Mouse (Mus musculus): ENCODE data around the gene Gm28047. TPM values are rescaled to one million over a fixed set of nuclear protein-coding genes. Genes with fewer than 3 reads are reported as not detected.

The Gm28047 gene
- polyA plus RNA-seq, 1 experiment from 2014 or later: not detected

GRCm38 (mm10) chr15:102533926-102534325, 90.9 kb downstream of the Gm28047 start:
- Histone ChIP-seq H3K36me3 (peaks cover 56% of the 10 kb centered on the region), H3K4me3 (replicated peaks) (no peak overlapping the region), H3K9ac (no peak overlapping the region), H3K4me2 (no peak overlapping the region), H3K9me3 (no peaks in the 10 kb centered on the region), H3K27me3 (replicated peaks) (no peaks in the 10 kb centered on the region), H3K27ac (no peak overlapping the region), H3K4me1 (no peaks in the 10 kb centered on the region)
- 88% methylated on average over 7 of the region's 7 CpGs for WGBS
- ATAC-seq (ENCODE audit: insufficient read depth, low FRiP score, low read depth): no peak

- no peak overlapping the region for H3K9ac ChIP-seq
- H3K27me3 ChIP-seq (replicated peaks): no peaks in the 10 kb centered on the region
- H3K27ac ChIP-seq: no peak overlapping the region
- H3K4me1 ChIP-seq: no peaks in the 10 kb centered on the region
- H3K4me3 ChIP-seq (replicated peaks): no peak overlapping the region
- no peak for ATAC-seq (ENCODE audit: insufficient read depth, low FRiP score, low read depth)
- no peaks in the 10 kb centered on the region for H3K9me3 ChIP-seq
- WGBS: 85% methylated on average over 3 of the region's 3 CpGs
- H3K4me2 ChIP-seq: no peak overlapping the region
- peaks cover 61% of the 10 kb centered on the region for H3K36me3 ChIP-seq
These were observed 92.6 kb downstream of the Gm28047 start for GRCm38 (mm10) chr15:102532106-102532900.

- Histone ChIP-seq H3K27me3 (replicated peaks) (no peaks in the 10 kb centered on the region), H3K36me3 (peaks cover 58% of the 10 kb centered on the region), H3K9me3 (no peaks in the 10 kb centered on the region), H3K4me2 (no peak overlapping the region), H3K4me3 (replicated peaks) (no peak overlapping the region), H3K4me1 (no peaks in the 10 kb centered on the region), H3K9ac (no peak overlapping the region), H3K27ac (no peak overlapping the region)
- no peak for ATAC-seq (ENCODE audit: insufficient read depth, low FRiP score, low read depth)
- 88% methylated on average over 4 of the region's 4 CpGs for WGBS
These were observed 93.3 kb downstream of the Gm28047 start for GRCm38 (mm10) chr15:102531586-102531985.

GRCm38 (mm10) chr15:102530566-102530965, 94.3 kb downstream of the Gm28047 start:
- Histone ChIP-seq H3K4me2 (no peak overlapping the region), H3K4me3 (replicated peaks) (no peak overlapping the region), H3K27me3 (replicated peaks) (no peaks in the 10 kb centered on the region), H3K4me1 (no peaks in the 10 kb centered on the region), H3K9ac (no peak overlapping the region), H3K27ac (no peak overlapping the region), H3K9me3 (no peaks in the 10 kb centered on the region), H3K36me3 (peaks cover 51% of the 10 kb centered on the region)
- ATAC-seq (ENCODE audit: insufficient read depth, low FRiP score, low read depth): no peak
- whole genome bisulfite sequencing: 88% methylated on average over 4 of the region's 4 CpGs

- ATAC-seq (ENCODE audit: insufficient read depth, low FRiP score, low read depth): no peak
- H3K9ac ChIP-seq: no peak overlapping the region
- no peak overlapping the region for H3K4me2 ChIP-seq
- no peaks in the 10 kb centered on the region for H3K4me1 ChIP-seq
- H3K4me3 ChIP-seq (replicated peaks): no peak overlapping the region
- no peaks in the 10 kb centered on the region for H3K27me3 ChIP-seq (replicated peaks)
- no peaks in the 10 kb centered on the region for H3K9me3 ChIP-seq
- H3K36me3 ChIP-seq: peaks cover 53% of the 10 kb centered on the region
- no peak overlapping the region for H3K27ac ChIP-seq
- WGBS: 92% methylated on average over 1 of the region's 1 CpGs
These were observed 96.5 kb downstream of the Gm28047 start for GRCm38 (mm10) chr15:102528396-102528795.

GRCm38 (mm10) chr15:102527936-102528335, 96.9 kb downstream of the Gm28047 start:
- Histone ChIP-seq H3K27me3 (replicated peaks) (no peaks in the 10 kb centered on the region), H3K36me3 (peaks cover 49% of the 10 kb centered on the region), H3K9ac (no peak overlapping the region), H3K4me3 (replicated peaks) (no peak overlapping the region), H3K9me3 (no peaks in the 10 kb centered on the region), H3K4me2 (no peak overlapping the region), H3K4me1 (no peaks in the 10 kb centered on the region), H3K27ac (no peak overlapping the region)
- 81% methylated on average over 3 of the region's 3 CpGs for WGBS
- ATAC-seq (ENCODE audit: insufficient read depth, low FRiP score, low read depth): no peak

GRCm38 (mm10) chr15:102526111-102527002, 98.5 kb downstream of the Gm28047 start:
- H3K4me2 ChIP-seq: no peak overlapping the region
- H3K4me1 ChIP-seq: no peaks in the 10 kb centered on the region
- H3K4me3 ChIP-seq (replicated peaks): no peak overlapping the region
- no peak overlapping the region for H3K27ac ChIP-seq
- peaks cover 46% of the 10 kb centered on the region for H3K36me3 ChIP-seq
- H3K9ac ChIP-seq: no peak overlapping the region
- no peaks in the 10 kb centered on the region for H3K9me3 ChIP-seq
- H3K27me3 ChIP-seq (replicated peaks): no peaks in the 10 kb centered on the region
- WGBS: 69% methylated on average over 6 of the region's 6 CpGs
- ATAC-seq (ENCODE audit: insufficient read depth, low FRiP score, low read depth): no peak

- ATAC-seq (ENCODE audit: insufficient read depth, low FRiP score, low read depth): no peak
- 6% methylated on average over 3 of the region's 3 CpGs for WGBS
- Histone ChIP-seq H3K4me1 (peaks cover 8% of the 10 kb centered on the region), H3K27me3 (replicated peaks) (no peaks in the 10 kb centered on the region), H3K36me3 (peaks cover 36% of the 10 kb centered on the region), H3K27ac (no peak within 1 kb of the TSS), H3K9ac (no peak within 1 kb of the TSS), H3K4me2 (no peak within 1 kb of the TSS), H3K4me3 (replicated peaks) (no peak within 1 kb of the TSS), H3K9me3 (no peaks in the 10 kb centered on the region)
These were observed 99.9 kb downstream of the Gm28047 start, which contains the start of gene Npff for GRCm38 (mm10) chr15:102524892-102525485. TSS of gene Npff (minus strand) at chr15:102524942.

GRCm38 (mm10) chr15:102521480-102521879, 103.4 kb downstream of the Gm28047 start:
- H3K4me1 ChIP-seq: peaks cover 16% of the 10 kb centered on the region
- no peaks in the 10 kb centered on the region for H3K27me3 ChIP-seq (replicated peaks)
- 60% methylated on average over 4 of the region's 4 CpGs for WGBS
- H3K9ac ChIP-seq: no peak overlapping the region
- no peak for ATAC-seq (ENCODE audit: insufficient read depth, low FRiP score, low read depth)
- H3K36me3 ChIP-seq: peaks cover 20% of the 10 kb centered on the region
- no peaks in the 10 kb centered on the region for H3K9me3 ChIP-seq
- H3K27ac ChIP-seq: no peak overlapping the region
- H3K4me3 ChIP-seq (replicated peaks): no peak overlapping the region
- H3K4me2 ChIP-seq: no peak overlapping the region

GRCm38 (mm10) chr15:102520416-102520815, 104.5 kb downstream of the Gm28047 start:
- ATAC-seq (ENCODE audit: insufficient read depth, low FRiP score, low read depth): no peak
- 60% methylated on average over 4 of the region's 4 CpGs for WGBS
- peaks cover 27% of the 10 kb centered on the region for H3K4me1 ChIP-seq
- H3K36me3 ChIP-seq: peaks cover 20% of the 10 kb centered on the region
- H3K9ac ChIP-seq: no peak overlapping the region; the same call in 1 of the 2 replicates
- H3K9me3 ChIP-seq: no peaks in the 10 kb centered on the region
- H3K27me3 ChIP-seq (replicated peaks): no peaks in the 10 kb centered on the region
- H3K4me2 ChIP-seq: no peak overlapping the region
- 0 out of 2 replicates have a peak overlapping the region, but pooled peaks have one; percentile 11 for H3K27ac ChIP-seq
- H3K4me3 ChIP-seq (replicated peaks): no peak overlapping the region

- Histone ChIP-seq H3K9ac (peak overlapping the region; percentile 82), H3K27ac (peak overlapping the region; percentile 100)
- no peak for ATAC-seq (ENCODE audit: insufficient read depth, low FRiP score, low read depth)
These were observed 105.4 kb downstream of the Gm28047 start for GRCm38 (mm10) chr15:102519211-102520141.

More at GRCm38 (mm10) chr15:102519211-102520141, 105.4 kb downstream of the Gm28047 start:
- no peaks in the 10 kb centered on the region for H3K27me3 ChIP-seq (replicated peaks)
- H3K9me3 ChIP-seq: no peaks in the 10 kb centered on the region
- H3K4me3 ChIP-seq (replicated peaks): peak overlapping the region; percentile 75
- peak overlapping the region; percentile 68 for H3K4me2 ChIP-seq
- peaks cover 30% of the 10 kb centered on the region for H3K4me1 ChIP-seq
- WGBS: 55% methylated on average over 17 of the region's 17 CpGs
- H3K36me3 ChIP-seq: peaks cover 15% of the 10 kb centered on the region
